Mouse (Mus musculus): ENCODE measurements around the gene Adamts8. TPM values are rescaled to one million over a fixed set of nuclear protein-coding genes. Genes with fewer than 3 reads are reported as not detected.

Gene Adamts8
- polyA plus RNA-seq, 1 experiment from 2014 or later, result 1.2 TPM

DNA sequence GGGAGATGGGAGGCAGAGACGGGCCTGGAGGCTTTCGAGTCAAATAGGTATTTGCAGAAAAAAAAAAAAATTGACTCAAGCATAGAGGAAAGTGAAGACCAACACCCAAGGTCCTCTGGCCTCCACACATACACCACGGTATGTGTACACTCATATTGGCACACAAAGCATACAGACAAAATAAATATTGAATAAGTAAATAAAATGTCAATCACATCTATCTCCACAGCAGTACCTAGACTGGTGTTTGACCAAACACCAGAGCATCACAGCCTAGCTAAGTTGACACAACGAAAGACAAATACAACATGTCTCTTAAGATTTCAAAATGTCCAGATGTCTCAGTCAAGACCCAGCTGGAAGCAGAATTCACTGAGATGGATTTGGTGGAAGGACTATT, 71.1 kb downstream of the Adamts8 start:
- H3K4me2 ChIP-seq (ENCODE audit: low read depth, low read length), result no peak overlapping the region
- ATAC-seq (ENCODE audit: low read depth), result no peak
- H3K27ac ChIP-seq (ENCODE audit: low read depth, low read length), result no peak overlapping the region
- no peaks in the 10 kb centered on the region for H3K4me1 ChIP-seq (ENCODE audit: control insufficient read depth, insufficient read depth, low read length)
- no peaks in the 10 kb centered on the region for H3K36me3 ChIP-seq (ENCODE audit: control insufficient read depth, insufficient read depth, low read length)
- no peak overlapping the region for H3K4me3 ChIP-seq (ENCODE audit: low read depth, low read length)
- H3K9me3 ChIP-seq (ENCODE audit: control insufficient read depth, low read length), result no peaks in the 10 kb centered on the region
- H3K27me3 ChIP-seq (ENCODE audit: control insufficient read depth, insufficient read depth, low read length), result no peaks in the 10 kb centered on the region
- 91% methylated on average over 4 of the region's 4 CpGs for WGBS
- H3K9ac ChIP-seq (replicated peaks; ENCODE audit: low read depth, low read length), result no peak overlapping the region

Other genes with a start within 250 kb of the Adamts8 start
- 2.6 and 7.2 TPM in 2 replicates for gene Adamts15, start 20.1 kb upstream of the Adamts8 start, polyA plus RNA-seq (2014; fragmentation: Nextera tagmentation; extraction: Ambion mirVana)
- gene Zbtb44, start 88.1 kb downstream of the Adamts8 start, polyA plus RNA-seq (2014; fragmentation: Nextera tagmentation; extraction: Ambion mirVana), result 3.6 and 5.7 TPM in 2 replicates
- gene St14, start 189.3 kb downstream of the Adamts8 start, polyA plus RNA-seq (2014; fragmentation: Nextera tagmentation; extraction: Ambion mirVana), result 0.20 and 0.49 TPM in 2 replicates

Measured in neural tube, embryonic 14.5 days (tissue).